Mouse (Mus musculus): ENCODE results near the gene Sstr4. TPM values are rescaled to one million over a fixed set of nuclear protein-coding genes. Genes with fewer than 3 reads are reported as not detected.

Gene Sstr4
- polyA plus RNA-seq (2015; fragmentation: Nextera tagmentation; extraction: Ambion mirVana), result 2.0 and 2.5 TPM in 2 replicates

GRCm38 (mm10) chr2:148395131-148396051, at the start of gene Sstr4:
TSS of gene Sstr4 (plus strand) at chr2:148395344.
- H3K4me2 ChIP-seq (replicated peaks), result peak within 1 kb of the TSS; percentile 98
- peak within 1 kb of the TSS; percentile 64 for H3K9ac ChIP-seq
- no peaks in the 10 kb centered on the region for H3K9me3 ChIP-seq
- ATAC-seq (ENCODE audit: low FRiP score, low read depth), result peak; percentile 60; the same call in 1 of the 2 replicates
- peaks cover 26% of the 10 kb centered on the region for H3K4me1 ChIP-seq
- H3K27ac ChIP-seq, result no peak within 1 kb of the TSS
- 7% methylated on average over 77 of the region's 83 CpGs for WGBS
- peak within 1 kb of the TSS; percentile 58 for H3K4me3 ChIP-seq
- H3K36me3 ChIP-seq, result no peaks in the 10 kb centered on the region
- peaks cover 53% of the 10 kb centered on the region for H3K27me3 ChIP-seq

GRCm38 (mm10) chr2:148345373-148345772, 49.8 kb upstream of the Sstr4 start:
- no peak for ATAC-seq (ENCODE audit: low FRiP score, low read depth)
- 0 out of 2 replicates have a peak, but pooled peaks cover 3% of the 10 kb centered on the region for H3K27me3 ChIP-seq
- H3K9me3 ChIP-seq, result no peaks in the 10 kb centered on the region
- no peak overlapping the region for H3K4me2 ChIP-seq (replicated peaks)
- H3K36me3 ChIP-seq, result no peaks in the 10 kb centered on the region
- no peak overlapping the region for H3K9ac ChIP-seq
- no peak overlapping the region for H3K4me3 ChIP-seq
- no peak overlapping the region for H3K27ac ChIP-seq
- peaks cover 26% of the 10 kb centered on the region for H3K4me1 ChIP-seq

GRCm38 (mm10) chr2:148346976-148347375, 48.2 kb upstream of the Sstr4 start:
- H3K4me2 ChIP-seq (replicated peaks), result no peak overlapping the region
- 91% methylated on average over 1 of the region's 1 CpGs for WGBS
- no peak for ATAC-seq (ENCODE audit: low FRiP score, low read depth)
- H3K27ac ChIP-seq, result no peak overlapping the region
- no peaks in the 10 kb centered on the region for H3K9me3 ChIP-seq
- no peak overlapping the region for H3K4me3 ChIP-seq
- 0 out of 2 replicates have a peak, but pooled peaks cover 3% of the 10 kb centered on the region for H3K27me3 ChIP-seq
- no peak overlapping the region for H3K9ac ChIP-seq
- H3K4me1 ChIP-seq, result peaks cover 33% of the 10 kb centered on the region
- no peaks in the 10 kb centered on the region for H3K36me3 ChIP-seq

- 19% methylated on average over 4 of the region's 4 CpGs for WGBS
- peak; percentile 83 for ATAC-seq (ENCODE audit: low FRiP score, low read depth)
- Histone ChIP-seq H3K4me1 (peaks cover 40% of the 10 kb centered on the region), H3K9ac (no peak overlapping the region), H3K27me3 (no peaks in the 10 kb centered on the region), H3K9me3 (no peaks in the 10 kb centered on the region), H3K4me3 (no peak overlapping the region), H3K36me3 (no peaks in the 10 kb centered on the region), H3K4me2 (replicated peaks) (no peak overlapping the region), H3K27ac (peak overlapping the region; percentile 63)
These were observed 45.4 kb upstream of the Sstr4 start for GRCm38 (mm10) chr2:148349509-148350307.

GRCm38 (mm10) chr2:148350460-148350859, 44.7 kb upstream of the Sstr4 start:
- no peaks in the 10 kb centered on the region for H3K27me3 ChIP-seq
- no peak overlapping the region for H3K4me2 ChIP-seq (replicated peaks)
- H3K9me3 ChIP-seq, result no peaks in the 10 kb centered on the region
- H3K36me3 ChIP-seq, result no peaks in the 10 kb centered on the region
- H3K9ac ChIP-seq, result no peak overlapping the region
- ATAC-seq (ENCODE audit: low FRiP score, low read depth), result peak; percentile 13; the same call in 1 of the 2 replicates
- no peak overlapping the region for H3K4me3 ChIP-seq
- 60% methylated on average over 2 of the region's 2 CpGs for WGBS
- H3K27ac ChIP-seq, result peak overlapping the region; percentile 63; the same call in 1 of the 2 replicates
- H3K4me1 ChIP-seq, result peaks cover 40% of the 10 kb centered on the region

- 11% methylated on average over 1 of the region's 1 CpGs for WGBS
- H3K36me3 ChIP-seq, result no peaks in the 10 kb centered on the region
- H3K4me3 ChIP-seq, result no peak overlapping the region
- peaks cover 35% of the 10 kb centered on the region for H3K4me1 ChIP-seq
- no peak overlapping the region for H3K4me2 ChIP-seq (replicated peaks)
- ATAC-seq (ENCODE audit: low FRiP score, low read depth), result no peak
- H3K9ac ChIP-seq, result no peak overlapping the region
- H3K9me3 ChIP-seq, result no peaks in the 10 kb centered on the region
- no peaks in the 10 kb centered on the region for H3K27me3 ChIP-seq
- H3K27ac ChIP-seq, result no peak overlapping the region
These were observed 42.5 kb upstream of the Sstr4 start for GRCm38 (mm10) chr2:148352655-148353054.

- Histone ChIP-seq H3K4me3 (no peak overlapping the region), H3K9ac (no peak overlapping the region), H3K27ac (no peak overlapping the region), H3K4me2 (replicated peaks) (no peak overlapping the region), H3K9me3 (no peaks in the 10 kb centered on the region), H3K36me3 (no peaks in the 10 kb centered on the region), H3K27me3 (no peaks in the 10 kb centered on the region), H3K4me1 (peaks cover 5% of the 10 kb centered on the region; the same call in 1 of the 2 replicates)
- no peak for ATAC-seq (ENCODE audit: low FRiP score, low read depth)
- 80% methylated on average over 1 of the region's 1 CpGs for WGBS
These were observed 38.0 kb upstream of the Sstr4 start for GRCm38 (mm10) chr2:148357145-148357544.

GRCm38 (mm10) chr2:148364536-148364935, 30.6 kb upstream of the Sstr4 start:
- no peak overlapping the region for H3K4me2 ChIP-seq (replicated peaks)
- H3K4me3 ChIP-seq, result no peak overlapping the region
- no peaks in the 10 kb centered on the region for H3K4me1 ChIP-seq
- no peaks in the 10 kb centered on the region for H3K27me3 ChIP-seq
- WGBS, result 94% methylated on average over 3 of the region's 3 CpGs
- no peak overlapping the region for H3K9ac ChIP-seq
- H3K36me3 ChIP-seq, result no peaks in the 10 kb centered on the region
- no peaks in the 10 kb centered on the region for H3K9me3 ChIP-seq
- no peak overlapping the region for H3K27ac ChIP-seq
- no peak for ATAC-seq (ENCODE audit: low FRiP score, low read depth)

- WGBS, result 62% methylated on average over 1 of the region's 1 CpGs
- Histone ChIP-seq H3K27me3 (no peaks in the 10 kb centered on the region), H3K4me3 (no peak overlapping the region), H3K27ac (no peak overlapping the region), H3K4me1 (no peaks in the 10 kb centered on the region), H3K9me3 (no peaks in the 10 kb centered on the region), H3K36me3 (no peaks in the 10 kb centered on the region), H3K9ac (no peak overlapping the region), H3K4me2 (replicated peaks) (no peak overlapping the region)
- ATAC-seq (ENCODE audit: low FRiP score, low read depth), result no peak
These were observed 29.9 kb upstream of the Sstr4 start for GRCm38 (mm10) chr2:148365227-148365626.

- Histone ChIP-seq H3K27ac (no peak overlapping the region), H3K27me3 (no peaks in the 10 kb centered on the region), H3K9ac (no peak overlapping the region), H3K4me1 (no peaks in the 10 kb centered on the region), H3K4me2 (replicated peaks) (no peak overlapping the region), H3K4me3 (no peak overlapping the region), H3K9me3 (no peaks in the 10 kb centered on the region), H3K36me3 (no peaks in the 10 kb centered on the region)
- no peak for ATAC-seq (ENCODE audit: low FRiP score, low read depth)
- 67% methylated on average over 4 of the region's 4 CpGs for WGBS
These were observed 23.2 kb upstream of the Sstr4 start for GRCm38 (mm10) chr2:148371743-148372630.

GRCm38 (mm10) chr2:148373602-148374071, 21.5 kb upstream of the Sstr4 start:
- Histone ChIP-seq H3K9ac (no peak overlapping the region), H3K4me1 (no peaks in the 10 kb centered on the region), H3K9me3 (no peaks in the 10 kb centered on the region), H3K36me3 (no peaks in the 10 kb centered on the region), H3K4me3 (no peak overlapping the region), H3K4me2 (replicated peaks) (no peak overlapping the region), H3K27ac (no peak overlapping the region), H3K27me3 (no peaks in the 10 kb centered on the region)
- ATAC-seq (ENCODE audit: low FRiP score, low read depth), result no peak
- 65% methylated on average over 2 of the region's 2 CpGs for WGBS
